Mouse (Mus musculus) ovary, postnatal 10 days (tissue): ENCODE measurements around the gene Pou2f1.

ENCODE experiments used
- DNase-seq: peaks from one replicate; pipeline ENCODE4 v3.0.0; 2022; ENCODE audit warnings: low spot score

Gene Pou2f1

DNA sequence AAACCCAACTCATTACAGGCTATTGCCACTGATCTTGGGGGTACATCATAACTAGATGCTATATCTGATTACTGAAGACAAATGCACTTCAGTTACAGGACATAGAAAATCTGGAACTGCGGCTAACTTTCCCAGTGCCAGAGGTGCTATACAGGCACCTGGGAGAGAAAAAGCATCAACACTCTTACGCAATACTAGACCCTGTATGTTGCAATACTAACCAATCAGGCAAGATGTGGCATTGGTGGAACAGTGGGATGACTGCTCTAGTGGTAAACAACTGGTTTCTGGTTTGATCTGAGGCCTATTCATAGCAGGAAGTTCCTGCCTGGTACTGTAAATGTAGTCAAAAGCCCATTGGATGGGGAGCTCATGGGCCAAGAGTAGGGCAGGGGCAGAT is 123.7 kb downstream of the Pou2f1 start:
- DNase-seq: no peak

DNA sequence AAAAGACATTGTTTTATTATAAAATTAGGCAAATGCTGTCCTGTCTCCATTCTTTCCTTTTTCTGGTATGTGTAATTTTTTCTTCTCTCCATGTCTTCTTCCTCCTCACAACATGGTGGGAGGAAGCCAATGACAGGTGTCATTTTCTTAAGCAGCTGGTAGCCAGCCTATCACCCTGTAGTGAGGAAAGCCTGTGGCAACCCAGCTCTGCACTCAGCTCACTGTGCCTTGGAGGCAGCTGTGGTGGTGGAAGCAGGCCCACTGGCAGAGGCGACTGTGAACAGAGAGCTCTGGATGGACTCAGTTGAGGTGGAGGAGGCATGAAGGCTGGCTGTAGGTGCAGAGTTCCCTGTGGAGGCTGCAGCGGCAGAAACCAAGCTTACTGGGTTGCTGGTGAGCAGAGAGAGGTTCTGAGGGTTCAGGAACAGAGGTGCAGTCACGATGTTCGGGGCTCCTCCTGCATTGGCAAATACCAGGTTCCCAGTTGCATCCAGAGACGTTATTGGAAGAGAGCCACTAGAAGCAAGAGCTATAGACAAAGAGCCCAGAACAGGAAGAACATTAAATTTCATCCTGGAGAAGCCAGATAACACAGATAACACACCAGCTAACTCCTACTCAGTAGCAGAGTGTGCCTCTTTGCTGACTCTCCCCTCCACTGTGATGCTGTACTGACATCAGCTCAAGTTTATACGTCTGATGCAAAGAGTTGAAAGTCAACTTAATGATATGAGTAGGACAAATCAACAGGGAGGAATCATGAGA is 126.8 kb downstream of the Pou2f1 start:
- no peak for DNase-seq

DNA sequence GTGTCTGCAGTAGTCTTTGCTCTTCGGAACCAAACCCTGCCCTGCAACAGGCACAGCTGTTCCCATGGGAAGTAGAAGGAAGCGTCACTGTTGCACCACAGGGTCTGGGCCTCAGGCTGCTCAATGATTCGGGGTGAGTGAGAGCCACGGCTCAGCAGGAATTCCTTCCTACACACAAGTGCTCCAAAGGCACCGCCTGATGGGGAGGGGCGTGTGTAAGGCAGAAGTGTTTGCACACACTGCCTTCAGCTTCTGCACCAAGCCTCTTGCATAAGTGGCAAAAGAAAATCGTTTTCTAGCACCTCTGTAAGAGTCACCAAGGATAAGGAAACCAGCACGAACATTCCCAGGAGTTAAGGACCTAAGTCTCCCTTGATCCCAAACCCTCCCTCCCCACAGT is 127.8 kb downstream of the Pou2f1 start:
- DNase-seq: no peak

DNA sequence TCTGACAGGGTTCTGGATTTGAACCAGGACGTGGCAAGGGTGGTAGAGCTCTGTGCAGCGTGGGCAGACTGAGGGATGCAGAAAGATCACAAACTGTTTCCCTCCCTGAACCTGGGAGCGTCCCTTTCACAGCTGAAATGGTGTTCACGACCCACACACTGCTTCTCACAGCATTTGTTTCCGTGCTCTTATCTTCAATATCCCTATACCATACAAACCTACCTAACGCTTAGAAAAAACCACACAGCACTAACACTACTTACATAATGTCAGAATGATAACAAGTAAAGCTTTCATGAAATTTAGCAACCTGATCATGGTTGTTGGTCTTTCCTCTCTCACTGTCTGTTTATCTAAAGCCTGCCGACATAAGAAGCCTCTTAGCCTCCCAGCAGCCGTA is 133.8 kb downstream of the Pou2f1 start:
- no peak for DNase-seq

DNA sequence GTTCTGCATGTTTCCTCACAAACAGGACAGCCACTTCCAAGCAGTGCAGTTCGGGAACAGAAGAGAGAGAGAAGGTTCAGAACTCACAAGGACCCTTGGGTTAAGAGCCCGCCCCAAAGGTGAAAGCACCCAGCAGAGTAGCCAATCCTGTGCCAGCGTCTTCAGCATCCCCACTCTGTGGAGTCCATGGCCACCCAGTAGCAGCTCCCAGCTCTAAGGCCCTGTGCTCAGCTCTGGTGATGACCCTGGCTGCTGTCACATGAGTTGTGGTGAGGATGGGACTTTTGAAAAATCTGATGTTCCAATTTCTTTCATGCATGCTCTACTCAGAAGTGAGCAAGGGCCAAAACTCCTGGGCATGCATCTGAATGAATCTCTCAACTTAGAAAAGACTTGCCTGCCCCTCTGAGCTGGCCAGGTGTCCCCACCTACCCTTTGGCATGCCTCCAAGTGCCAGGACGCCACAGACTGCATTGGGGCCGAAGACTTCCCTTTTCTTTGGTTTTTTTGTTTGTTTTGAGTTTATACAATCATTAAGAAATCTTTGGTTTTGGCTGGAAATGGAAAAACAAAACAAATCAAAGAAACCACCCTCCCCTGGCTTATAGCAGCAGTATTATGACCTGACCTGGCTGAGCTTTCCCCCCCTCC is 135.7 kb downstream of the Pou2f1 start:
- DNase-seq: no peak

DNA sequence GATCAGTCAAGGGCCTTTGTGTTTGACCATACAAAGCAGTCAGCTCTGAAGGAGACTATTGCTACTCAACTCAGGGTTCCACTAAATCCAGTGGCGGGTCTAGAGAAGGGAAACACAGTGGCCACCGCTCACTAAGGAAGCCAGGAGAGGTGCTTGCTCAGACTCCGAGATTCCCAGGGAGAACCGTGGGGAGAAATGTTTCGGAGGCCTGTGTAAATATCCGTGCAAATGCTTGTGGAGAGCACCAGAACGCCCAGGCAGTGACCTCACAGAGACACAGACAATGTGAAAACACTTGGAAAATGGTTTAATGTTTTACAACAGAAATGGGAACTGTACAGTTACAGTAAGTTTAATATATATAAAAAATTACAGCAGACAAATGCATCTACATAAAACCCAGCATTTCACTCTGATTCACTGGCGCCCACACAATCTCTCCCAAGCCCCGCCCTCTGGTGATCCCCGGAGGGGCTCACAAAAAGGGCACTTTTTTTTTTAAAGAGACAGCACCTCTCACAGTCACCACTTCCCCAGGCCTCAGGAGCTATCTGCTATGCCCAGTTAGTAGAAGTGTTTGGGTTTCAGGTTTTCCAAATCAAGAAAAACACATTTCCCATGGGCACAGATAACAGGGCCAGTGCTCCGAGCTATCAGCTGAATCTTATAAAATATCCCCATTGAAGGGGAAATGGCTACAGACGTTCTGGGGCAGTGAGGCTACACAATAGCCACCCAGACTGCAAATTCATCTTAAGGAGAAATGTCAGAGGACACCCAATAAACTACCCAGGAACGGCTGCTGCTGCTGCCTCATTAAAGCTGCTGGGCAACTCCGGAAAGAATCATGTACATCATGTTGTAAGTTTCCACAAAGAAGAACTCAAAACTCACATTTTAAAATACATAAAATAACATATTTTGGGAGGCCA is 137.3 kb downstream of the Pou2f1 start:
- DNase-seq: no peak

DNA sequence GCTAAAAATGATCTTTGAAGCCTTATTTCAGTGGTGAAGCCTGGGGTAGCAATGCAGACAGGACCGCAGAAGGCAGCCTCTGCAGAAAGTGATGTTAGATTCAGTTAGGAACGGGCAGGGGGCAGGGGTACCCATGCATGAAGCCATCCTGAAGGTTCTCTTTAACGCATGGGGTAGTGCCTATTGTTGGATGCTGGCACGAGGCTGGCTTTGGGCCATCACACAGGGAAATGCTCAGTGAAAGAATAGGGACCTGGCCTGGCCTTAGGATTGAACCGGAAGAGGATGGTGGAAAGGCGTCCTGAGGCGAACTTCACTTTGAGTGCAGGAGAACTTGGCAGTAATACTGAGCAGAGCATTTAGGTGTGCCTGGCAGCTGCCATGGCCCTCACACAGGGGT is 140.4 kb downstream of the Pou2f1 start:
- DNase-seq: no peak

DNA sequence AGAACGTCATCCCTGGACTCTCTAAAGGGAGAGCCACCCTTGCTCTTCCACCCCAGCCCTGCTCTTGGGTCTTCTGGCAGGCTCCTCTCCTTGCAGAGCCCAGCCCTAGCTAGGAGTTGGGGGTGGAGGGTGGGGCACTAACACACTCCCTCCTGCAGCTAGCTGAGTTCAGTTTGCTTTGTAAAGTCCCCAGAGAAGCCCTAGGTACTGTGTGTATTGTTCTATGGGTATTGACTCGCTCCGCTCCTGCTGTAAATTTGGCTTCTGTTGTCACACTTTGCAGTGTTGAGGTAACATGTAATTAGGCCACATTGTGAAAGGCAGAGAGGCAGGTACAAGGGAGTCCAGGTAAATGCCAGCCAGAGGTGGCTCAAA is 141.3 kb downstream of the Pou2f1 start:
- DNase-seq: no peak

DNA sequence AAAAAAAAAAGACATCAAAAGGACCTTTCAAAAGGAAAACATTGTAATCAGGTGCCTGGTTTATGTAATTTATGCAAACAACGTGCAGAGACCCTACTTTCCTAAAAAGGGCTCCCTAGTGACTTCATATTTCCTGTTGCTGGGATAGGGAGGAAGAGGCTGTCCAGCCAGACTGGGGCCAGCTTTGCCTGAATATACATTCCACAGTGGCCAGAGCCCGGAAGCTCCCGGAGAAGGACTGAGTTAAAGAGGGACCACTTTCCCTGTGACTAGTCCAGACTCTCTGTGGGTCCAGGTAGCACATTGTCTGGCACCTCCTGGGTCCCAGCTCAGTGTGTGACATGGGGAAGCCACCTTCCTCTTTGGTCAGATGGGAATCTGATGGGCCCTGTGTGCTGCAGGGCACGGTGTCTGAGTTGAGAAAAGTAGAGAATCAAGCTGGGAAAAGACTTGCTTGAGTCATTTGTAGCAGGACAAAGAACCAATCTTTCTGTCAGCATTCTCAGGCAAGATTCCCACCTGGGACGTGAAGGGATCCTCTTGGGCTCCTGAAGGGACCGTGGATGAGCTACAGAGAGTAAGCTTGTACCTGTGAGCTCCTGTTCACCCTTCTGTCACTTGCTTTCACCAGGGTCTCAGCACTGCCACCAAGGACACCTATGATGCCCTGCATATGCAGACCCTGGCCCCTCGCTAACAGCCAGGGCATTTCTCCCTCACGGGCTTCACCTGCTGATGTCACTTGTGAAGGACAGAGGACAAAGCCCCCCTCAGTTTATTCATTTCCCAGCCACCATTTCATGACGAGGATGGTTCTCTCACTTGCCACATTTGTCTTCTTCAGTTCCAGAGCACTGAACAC is 141.9 kb downstream of the Pou2f1 start:
- DNase-seq: no peak

DNA sequence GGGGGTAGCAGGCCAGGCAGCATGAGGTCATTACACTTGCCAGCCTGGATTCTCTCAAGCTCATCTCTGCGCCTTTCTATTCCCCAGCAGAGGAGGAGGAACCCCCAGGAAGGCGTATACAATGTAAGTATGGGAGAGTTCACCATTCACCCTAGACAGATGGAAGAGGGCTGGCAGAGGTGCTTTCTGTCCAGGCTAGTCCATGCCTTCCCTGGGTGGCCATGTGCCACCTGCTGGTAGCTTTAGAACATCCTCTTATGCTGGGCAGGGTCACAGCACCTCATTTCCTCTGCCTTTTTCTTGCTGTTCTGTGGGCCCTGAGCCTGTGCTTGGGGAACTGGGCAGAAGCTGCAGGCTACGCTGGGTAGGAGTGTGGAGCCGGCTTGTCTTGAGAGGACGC is 144.1 kb downstream of the Pou2f1 start:
- DNase-seq: no peak

DNA sequence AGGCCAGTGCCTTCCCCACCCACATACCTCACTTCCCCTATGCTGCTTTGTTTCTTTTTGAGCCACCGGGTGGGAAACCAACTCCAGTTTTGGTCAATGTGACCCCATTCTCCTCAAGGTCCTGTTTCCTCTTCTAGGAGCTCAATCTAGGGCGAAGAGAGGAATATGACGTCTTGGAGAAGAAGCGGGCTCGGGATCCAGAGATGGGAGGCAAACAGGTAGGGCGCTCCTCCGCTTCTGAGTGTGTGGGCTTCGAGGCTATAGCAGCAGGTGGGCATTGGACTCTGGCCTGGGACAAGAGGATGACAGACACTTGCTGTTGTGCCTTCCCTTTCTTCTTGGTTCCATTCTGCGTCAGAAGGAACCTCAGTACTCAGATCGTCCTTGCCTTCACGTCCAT is 145.2 kb downstream of the Pou2f1 start:
- no peak for DNase-seq

DNA sequence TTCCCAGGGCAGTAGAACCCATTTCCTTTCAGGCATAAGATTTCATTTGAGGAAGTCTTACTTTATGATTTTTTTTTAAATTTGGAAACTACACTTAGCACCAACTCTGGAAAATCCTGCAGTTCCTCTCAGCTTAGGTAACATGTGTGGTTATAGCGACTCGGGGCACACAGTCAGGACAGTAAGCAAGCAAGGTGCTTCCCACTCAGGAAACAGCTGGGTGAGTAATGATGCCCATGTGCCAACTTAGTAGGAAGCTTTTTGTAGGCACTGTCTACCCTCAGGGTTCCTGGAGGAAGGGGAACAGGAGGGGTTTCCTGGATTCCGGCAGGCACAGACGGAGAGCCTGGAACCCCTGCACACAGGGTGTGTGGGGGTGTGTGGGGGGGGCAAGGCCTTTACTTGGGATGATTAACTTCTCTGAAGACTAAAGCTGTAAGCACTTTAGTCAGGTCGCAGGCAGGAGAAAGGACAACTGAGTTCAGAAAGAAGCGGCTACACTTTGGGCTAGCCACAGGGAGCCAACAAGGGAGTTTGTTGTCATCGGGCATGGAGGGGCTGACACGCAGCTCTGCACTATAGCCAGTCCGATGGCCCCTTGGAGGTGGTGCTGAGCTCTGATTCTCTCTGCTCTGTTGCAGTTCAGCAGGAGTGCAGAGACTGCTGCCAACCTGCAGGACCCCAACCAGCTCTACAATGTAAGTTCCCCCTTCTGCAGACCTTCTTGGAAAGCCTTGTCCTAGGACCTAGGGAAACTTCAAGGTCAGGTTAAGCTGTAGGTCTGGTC is 146.5 kb downstream of the Pou2f1 start:
- DNase-seq: no peak

DNA sequence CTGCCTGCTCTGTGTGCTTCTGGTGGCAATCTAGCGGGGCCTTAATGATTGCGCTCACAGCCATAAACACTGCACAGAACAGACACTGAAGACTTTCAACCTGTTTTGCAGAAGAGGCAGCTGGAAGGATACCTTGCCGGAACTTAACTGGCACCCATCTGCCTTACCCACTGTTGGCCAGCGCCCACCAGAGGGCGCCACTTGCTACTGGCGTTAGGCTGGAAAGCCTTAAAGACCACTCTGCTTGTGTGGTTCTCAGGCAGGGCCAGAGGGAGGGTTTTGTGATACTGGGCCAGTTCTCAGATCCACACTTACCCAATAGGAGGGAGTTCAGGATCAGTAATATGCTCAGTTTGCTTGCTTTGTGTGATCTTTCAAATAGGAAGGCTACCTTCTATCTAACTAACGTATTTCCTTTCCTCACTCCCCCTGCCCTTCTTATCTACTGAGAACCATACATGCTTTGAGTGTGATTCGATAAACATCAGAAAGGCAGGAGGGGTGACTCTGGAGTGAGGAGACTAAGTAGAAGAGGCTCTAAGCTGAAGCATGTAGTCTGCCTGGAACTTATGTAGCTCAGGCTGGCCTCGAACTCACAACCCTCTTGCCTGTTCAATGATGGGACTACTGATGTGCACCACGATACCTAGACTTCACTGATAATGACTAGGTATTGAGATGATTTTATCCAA is 148.6 kb downstream of the Pou2f1 start:
- DNase-seq: no peak

DNA sequence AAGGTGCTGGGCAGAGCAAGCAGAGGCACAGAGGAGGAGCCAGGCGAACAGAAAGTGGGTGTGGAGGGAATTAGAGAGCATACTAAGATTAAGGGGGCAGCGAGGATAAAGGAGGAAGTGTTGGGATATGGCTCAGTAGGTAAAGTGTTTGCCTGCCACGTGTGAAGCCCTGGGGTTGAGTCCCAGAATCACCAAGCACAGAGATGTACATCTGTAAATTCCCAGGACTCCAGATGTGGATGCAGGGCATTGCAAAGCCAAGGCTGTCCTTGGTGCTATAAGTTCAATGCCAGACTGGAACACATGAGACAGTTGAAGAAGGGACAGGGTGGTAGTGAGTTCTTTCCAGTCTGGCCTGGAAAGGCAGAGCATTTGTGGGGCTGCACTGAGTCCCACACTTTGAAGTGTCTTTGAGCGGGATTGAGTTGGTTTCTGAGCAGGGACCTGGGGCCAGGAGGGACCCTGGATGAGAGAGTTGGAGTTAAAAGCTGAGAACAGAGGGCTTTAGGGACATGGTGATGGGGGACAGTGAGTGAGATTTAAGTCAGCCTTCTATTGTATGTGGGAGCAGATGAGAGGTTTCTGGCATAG is 149.3 kb downstream of the Pou2f1 start:
- no peak for DNase-seq

DNA sequence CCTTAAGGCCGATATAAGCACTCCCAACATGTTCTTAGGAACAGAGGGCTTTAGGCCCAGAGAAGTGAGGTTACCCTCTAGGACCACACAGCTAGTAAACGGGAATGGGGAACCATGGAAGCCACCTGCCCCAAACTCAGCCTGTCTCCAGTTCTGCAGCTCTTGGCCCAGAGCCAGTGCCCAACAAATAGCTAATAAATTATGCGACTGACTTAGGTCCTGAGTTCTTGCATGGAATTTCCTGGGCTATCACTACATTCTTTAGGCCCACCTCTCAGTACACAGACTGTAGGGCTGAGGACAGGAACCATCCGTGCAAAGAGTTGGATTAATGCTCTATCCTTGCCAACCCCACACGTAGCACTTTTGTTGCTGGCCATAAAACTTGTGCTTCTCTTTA is 150.3 kb downstream of the Pou2f1 start:
- no peak for DNase-seq

DNA sequence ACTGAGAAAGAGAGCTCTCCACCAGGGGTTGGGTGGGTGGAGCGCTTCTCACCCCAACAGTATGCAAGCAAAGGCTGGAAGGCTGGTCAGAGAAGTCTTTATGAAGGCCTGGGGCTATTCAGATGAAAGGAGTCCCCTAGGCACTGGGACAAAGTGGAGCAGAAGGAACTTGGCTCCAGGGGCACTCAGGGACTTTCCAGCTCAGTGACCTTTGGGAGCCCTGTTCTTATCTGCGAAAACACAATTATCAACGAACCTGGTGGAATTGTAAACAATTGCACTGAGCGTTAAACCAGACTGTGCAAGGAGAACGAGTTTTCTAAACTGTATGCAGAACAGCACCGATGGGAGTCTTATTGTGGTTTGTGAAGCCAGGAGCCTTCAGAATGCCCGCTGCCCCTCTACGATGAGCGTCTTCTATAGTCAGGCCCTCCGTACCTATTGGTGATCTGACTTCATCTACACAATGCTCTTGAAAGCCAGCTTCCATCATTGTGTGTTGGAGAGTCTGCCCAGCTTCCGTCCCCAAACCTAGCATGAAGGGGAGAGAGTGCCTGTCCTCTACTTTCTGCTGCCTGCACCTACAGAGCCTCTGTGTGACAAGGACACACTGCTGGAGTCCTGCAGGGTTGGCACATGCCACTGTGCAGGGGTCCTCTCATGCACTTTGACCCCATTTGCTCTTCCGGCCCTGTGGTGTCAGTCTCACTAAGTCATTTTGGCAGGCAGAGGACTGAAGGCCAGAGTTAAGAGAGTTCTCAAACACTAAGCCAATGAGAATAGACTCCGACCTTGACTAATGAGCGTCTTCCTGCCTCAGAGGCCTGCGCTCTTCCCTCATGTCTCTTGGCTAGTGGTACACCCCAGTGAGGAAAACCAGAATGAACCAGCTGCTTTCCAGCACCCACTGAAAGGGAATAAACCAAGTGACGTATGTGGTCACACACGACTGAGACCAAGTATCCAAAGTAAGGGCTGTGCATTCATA is 152.7 kb downstream of the Pou2f1 start:
- no peak for DNase-seq

DNA sequence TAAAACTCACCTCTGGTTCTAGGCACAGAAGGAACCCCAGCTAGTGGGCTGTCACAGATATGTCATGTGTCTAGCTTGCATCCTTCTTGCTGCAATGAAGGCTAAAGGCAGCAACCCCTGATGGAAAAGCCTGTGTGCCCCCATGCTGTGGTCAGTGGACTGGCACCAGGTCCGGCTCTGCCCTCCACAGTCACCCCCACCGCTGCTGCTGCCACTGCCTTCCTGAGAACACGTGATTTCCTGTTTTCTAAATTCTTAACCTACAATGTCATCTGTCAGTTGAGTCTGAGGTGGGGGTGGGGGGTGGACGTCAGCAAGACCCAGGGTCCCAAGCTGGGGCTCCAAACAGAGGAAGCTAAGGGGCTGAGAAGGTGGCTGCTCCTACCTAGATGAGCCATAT is 153.6 kb downstream of the Pou2f1 start:
- no peak for DNase-seq

DNA sequence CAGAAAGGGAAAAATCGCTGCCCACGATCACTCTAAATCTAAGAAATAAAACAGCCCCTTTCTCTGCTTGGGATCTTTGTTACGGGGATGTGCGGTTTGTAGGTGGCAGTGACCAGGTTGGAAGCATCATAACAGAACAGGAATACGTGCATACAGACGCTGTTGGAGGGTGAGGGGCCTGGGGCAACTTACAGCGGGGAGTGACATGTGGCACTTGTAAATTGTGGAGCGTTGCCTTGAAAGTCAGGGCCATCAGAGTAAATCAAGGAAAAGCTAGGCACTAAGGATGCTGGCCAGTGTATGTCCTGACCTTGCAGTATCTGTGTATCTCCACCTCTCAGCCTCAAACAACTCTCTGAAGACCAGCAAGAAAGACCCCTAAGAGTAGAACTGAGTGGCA is 154.1 kb downstream of the Pou2f1 start:
- DNase-seq: no peak

DNA sequence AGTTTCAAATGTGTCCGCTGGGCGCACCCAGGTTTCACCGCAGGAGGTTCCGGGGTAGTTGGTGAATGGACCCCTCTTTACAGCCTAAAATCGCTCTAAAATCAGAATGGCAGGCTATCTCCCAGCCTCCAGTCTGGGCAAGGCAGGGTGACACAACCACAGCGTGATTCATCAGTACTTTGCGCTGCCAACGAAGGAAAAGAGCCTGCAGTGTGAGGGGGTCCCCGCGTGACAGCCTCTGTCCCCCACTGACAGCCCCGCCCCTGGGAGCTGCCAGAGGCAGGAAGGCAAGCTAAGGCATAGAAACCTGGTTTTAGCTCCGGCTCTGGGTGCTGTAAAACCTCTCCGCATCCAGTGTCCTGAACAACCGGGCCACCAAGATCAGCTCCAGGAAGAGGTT is 157.1 kb downstream of the Pou2f1 start:
- no peak for DNase-seq
